Mouse (Mus musculus) layer of hippocampus, adult 11-12 months (tissue): ENCODE data around the gene Nrip1.
A peak's percentile ranks its signal among the peaks of the same experiment; 100 is the strongest.

ENCODE experiments used
- DNase-seq: peaks from one replicate; pipeline ENCODE4 v3.0.0; 2022; ENCODE audit warnings: low spot score

Gene Nrip1

GRCm38 (mm10) chr16:76372045-76372940, 1.3 kb downstream of the Nrip1 start:
- DNase-seq: peak; percentile 50

DNA sequence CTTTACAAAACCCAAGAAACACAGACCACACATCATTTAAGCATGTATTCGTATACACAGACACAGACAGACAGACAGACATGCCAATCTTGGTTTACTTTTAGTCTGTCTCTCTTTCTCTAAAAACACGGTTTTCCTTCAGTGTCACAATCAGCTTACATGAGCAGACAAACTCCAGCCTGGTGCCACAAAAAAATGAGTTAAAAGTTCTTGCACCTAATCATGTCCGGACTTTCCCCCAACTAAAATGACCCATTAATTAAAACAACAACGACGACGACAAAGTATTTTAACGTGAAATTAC, 2.1 kb downstream of the Nrip1 start:
- no peak for DNase-seq

DNA sequence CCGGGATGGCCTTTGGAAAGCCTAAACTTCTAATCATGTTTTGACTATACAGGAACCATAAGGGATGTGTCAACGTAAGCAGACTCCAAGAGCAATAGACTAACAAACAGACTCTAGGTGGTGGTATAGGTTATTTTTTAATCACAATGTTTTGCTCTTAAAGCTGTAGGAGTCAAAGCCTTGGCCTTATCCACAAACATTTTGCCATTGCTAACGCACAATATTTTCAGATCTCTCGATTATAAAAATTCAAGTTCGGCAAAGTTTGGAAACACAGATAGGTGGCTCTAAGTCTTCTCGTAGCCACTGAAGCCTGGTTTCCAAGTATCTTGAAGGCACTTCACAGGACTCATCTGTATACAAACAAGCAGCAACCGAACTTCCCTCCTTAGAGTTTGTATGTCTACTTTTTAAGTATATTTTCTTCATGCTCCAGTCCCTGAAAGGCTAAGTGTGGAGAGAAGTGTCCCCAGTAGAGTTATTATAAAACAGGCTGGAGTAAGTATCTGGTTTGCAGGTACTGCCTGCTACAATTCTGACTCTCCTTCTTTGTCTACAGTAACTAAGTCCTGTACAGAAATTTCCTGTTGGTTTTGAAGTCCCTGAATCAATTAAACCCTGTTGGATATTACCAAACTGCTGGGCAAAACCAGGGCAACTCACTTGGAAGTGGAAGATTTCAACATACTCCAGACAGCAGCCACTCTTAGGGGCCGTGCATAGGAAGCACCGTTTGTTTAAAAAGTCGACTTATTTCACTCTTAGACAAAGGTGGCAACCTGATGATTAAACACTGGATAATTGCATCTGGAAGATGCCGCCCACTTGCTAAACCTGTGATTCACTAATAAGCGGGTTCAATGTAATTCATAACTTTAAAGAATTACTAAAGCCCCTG, 2.7 kb downstream of the Nrip1 start:
- DNase-seq: no peak

DNA sequence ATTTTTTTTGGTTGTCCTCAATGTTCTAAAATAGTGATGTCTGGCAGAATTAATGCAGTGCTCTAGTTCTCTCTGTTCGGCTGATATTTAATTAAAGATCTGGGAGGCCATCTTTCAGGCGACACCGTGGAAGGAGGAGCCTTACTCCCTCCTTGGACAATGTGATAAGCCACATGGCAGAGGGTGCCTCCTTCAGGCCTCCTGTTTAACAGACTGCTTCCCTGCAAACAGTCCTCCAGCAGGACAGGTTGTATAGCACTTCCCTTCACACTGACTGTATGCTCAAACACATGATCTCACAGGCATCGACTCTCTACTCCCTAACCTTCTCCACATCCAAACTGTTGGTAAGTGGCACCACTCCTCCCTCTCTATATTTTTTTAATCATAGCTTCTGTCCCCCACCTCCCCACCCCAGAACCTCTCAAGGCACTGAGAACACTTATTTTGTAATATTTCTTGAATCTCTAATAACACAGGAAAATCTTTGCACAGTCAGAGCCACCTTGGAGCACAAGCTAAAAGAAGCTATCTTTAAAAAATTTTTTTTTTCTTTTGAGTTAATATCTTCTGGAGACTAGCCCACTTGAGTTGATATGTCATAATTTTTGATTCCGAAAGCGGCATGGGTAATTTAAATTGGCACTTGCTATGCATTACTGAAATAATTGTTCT, 3.4 kb downstream of the Nrip1 start:
- no peak for DNase-seq

DNA sequence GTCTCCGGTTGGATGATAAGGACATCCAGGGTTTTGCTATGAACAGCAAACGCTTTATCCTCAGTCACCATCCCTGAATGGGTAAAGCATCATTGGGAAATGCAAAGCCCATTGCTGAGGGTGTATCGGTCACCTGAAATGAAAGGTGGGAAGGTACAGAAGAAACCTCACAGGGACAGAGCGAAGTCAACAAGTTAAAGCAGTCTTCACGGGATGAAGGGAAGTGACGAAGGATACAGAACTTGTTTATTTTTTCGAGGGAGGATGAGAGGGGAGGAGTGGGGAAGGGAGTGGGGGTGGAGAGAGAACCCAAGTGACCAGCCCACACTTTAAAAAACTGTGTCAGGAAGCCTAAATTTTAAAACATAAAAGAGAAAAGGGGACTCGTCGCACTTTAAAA, 4.4 kb downstream of the Nrip1 start:
- no peak for DNase-seq

DNA sequence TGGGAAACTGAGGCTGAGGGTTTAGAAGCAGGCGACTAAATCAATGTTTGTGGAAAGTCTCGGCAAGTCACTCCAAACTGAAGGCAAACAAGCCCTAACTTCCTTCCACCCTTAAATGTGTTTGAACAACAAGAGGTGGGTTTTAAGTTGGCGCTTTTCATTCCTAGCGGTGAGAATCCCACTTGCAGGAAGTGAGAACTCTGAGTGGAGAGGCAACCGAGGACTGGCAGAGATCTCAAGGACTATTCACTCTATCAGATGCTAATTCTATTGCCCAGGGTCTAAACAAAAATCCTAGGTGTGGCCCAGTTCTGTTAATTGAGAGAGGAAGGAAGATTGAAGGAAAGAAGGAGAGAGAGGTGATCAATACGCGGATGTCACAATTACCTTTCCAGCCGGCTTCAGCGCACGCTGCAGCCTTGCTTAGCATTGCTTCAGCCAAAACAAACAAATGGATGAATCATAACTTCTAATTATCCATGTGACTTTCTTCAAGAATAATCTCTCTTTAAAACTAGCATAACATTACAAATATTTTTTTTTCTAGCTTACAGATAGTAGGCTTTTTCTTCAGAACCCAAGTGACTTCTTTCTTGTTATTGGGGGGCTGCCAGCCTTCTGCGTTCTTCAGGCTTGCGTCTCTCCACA, 6.2 kb downstream of the Nrip1 start:
- no peak for DNase-seq

GRCm38 (mm10) chr16:76365790-76366406, 7.7 kb downstream of the Nrip1 start:
- no peak for DNase-seq

DNA sequence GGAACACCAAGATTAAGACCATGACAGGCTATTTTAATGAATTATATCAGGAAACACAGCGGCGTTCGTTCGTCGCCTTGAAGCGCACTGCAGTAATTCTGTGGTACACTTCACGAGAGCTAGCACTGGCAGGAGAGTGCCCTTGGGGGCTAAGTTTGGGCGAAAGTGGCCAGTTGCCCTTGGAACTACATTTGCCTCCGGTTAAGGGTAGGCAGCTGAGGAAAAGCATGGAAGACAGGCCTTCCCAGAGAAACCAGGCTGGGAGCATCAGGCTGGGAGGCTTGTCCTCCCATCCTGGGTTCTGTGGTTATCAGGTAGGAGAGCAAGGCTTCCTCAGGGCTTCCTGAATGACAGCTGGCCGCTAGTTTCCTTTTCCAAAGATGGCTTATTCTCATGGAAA, 8.4 kb downstream of the Nrip1 start:
- DNase-seq: no peak

DNA sequence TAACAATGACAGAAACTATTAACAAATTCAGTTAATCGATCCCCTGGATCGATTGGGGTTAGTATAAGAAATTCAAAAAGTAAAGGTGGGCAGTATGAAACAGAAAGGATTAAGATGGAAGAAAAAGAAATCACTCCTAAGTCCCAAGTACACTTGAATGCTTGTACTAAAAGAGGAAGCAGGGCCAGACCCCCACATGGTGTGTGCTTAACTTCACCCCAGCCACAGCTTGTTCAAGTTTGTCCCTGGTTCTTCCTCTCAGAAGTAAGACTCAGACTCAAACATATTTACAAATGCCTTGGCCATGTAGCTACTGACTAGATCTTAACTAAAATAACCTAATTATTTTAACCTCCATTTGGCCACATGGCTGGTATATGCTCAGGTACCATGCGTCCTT, 10.0 kb downstream of the Nrip1 start:
- no peak for DNase-seq

DNA sequence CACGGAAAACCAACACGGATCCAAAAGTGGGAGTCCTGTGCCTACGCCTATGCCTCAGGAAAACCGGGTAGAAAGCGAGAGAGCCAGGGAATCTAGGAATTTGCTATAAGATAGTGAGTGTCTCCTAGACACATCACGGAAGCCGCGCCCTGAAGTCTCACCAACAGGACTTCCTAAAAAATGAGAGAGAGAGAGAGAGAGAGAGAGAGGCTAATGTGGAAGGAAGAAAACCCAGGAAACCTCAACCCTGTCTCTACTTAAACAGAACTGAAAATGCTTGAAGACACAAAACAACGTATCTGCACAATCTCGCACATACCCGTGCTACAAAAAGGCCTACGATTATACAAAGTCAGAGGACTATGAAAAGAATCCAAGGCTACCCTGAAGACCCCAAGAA, 10.6 kb downstream of the Nrip1 start:
- DNase-seq: no peak

- no peak for DNase-seq
Observed at GRCm38 (mm10) chr16:76360441-76360840, 13.2 kb downstream of the Nrip1 start.

DNA sequence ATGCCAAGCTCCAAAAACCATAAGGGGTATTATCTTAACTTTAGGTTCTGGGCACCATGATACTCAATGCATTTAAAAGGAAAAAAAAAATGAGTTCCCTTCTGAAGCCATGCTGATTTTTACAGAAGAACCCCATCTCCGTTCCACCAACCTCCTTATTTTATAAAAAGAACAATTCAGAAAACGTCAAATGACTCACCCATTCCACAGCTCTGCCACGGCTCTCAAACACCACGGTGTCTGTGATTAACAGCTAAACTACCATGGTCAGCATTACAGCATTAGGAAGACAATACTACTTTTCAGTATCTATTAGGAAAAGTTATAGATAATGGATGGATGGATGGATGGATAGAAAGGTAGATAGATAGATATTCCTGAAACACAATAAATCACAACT, 14.9 kb downstream of the Nrip1 start:
- no peak for DNase-seq

DNA sequence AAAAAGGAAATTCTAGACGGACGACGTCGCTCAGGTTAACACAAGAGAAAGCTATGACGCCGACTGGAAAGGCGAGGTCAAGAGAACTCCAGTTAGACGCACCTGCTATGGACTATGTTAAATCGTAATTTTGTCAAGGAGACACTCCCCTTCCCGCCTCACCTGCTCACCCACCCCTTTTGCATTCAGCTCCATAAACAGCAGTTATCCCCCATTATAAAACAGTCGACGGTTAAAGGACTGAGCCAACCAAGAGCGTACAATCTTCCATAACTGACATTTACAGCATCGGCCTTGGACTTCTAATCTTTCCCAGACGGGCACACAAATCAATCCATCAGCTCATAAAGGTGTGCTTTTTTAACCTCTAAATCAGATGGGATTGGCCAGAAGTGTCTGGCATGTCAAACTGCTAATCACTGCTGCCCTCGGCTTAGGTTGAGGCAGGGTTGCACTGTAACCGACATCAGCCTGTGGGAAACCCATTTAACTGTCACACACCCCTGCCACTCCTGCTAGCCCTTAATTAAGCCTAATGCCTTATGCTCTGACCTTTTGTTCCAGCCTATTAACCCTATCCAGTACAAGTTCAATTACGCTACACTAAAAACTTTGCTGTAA, 15.4 kb downstream of the Nrip1 start:
- no peak for DNase-seq

DNA sequence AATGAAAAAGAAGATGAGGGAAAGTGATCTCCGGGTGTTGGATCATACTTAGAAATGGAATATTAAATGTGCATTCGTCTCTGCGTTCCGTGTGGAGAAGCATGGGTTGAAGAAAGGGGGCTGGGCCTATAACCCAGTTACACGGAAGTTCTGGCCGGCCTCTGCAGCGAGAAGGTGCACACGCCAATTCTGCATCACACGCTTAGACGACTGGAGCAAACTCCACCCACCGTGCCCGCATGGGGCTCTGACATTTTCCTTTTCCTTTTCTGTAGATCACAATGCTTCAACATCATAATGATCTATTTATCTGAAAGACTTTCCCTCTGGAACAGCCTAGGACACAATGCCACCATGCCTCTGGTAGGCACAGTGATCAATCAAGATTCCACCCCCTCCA, 16.5 kb downstream of the Nrip1 start:
- DNase-seq: no peak

DNA sequence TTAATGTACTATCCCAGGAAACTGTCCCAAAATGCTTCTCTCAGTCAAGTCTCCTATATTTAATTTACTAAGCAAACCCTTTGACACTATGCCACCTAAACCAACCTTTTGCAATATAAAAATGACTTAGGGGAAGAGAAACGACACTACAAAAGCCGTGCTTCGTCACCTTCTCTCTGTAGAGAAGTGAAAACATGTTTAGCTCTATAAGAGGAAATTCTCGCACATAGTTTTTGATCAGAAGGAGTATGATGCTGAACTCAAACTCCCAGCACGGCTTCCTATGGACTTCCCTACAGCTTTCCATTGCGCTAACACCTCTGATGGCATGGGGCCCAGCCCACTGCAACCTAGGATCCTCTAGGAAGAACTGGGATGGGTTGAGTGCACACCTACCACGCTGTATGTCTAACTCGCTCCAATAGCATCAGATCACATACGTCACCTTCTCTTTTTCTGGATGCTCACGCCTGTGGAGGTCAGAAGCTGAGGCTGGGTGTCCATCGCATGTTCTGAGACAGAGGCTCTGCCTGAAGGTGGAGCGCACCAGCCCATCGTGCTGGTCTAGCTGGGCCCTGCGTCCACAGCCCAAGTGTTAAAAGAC, 17.6 kb downstream of the Nrip1 start:
- DNase-seq: no peak

DNA sequence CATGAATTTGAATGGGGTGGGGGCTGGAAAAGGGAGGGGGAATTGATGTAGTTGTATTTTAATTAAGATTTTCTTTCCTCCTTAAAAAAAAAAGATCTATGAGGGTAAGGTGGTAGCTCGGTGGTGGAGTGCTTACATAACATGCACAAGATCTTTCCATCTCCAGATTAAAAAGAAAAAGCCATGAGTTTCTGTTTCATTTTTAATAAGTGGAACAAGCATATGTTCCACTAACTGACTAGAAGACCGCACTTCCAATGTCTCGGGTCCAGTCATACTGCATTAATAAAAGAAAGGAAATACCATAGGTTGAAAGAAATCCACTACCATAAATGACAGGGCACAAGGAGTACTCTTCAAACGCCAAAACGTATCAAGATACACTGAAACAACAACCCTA, 18.4 kb downstream of the Nrip1 start:
- no peak for DNase-seq

DNA sequence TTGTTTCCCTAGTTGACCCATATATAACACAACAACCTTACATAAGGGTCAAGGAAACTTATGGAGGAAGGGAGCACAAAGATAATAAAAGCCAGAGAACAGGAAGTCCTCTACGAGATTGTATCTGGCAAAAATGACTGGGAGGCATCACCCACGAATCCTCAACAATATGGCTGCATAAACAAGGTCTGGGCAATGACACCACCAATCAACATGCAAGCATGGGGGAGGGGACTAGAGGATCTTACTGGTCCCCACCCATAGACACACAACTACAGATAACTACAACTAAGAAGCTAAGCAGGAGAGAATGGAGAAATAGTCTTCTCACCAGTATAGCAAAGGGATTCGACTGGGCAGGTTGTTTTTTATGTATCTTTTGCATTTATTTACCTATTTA, 18.8 kb downstream of the Nrip1 start:
- DNase-seq: no peak

DNA sequence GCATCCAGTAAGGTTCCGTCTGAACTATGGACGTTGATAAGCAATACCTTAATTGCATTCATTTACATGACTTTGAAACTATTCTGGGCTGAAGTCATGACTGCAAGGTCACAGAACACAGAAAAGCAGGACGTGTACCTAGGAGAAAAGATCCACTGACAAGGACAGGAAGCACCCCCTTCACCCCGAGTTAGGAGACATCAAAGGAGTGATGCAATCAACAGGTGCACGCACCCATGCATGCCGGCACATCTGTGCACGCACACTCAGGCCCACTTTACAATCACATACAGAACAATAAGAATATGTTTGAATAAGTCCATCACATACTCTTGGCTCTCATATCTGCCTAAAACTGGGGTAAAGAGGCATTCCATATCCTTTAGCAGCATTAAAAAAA, 19.3 kb downstream of the Nrip1 start:
- no peak for DNase-seq

GRCm38 (mm10) chr16:76350922-76351321, 22.7 kb downstream of the Nrip1 start:
- no peak for DNase-seq

DNA sequence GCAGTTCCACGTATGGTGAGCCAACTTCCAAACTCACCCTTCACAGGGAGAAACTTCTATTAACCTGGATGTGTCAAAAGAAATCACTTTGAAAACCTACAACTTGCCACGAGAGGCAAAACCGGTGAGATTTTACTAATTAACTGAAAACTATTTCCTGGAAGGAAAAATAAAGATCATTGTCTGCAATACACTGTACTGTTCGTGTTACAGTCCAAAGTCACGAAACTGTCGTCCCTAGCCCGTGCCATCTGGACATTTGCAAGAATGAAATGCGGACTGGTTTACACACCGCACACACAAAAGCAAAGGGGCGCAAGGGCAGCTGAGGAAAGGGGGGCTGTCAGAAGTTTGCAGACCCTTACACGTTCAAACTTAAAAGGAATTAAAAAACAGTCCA, 24.6 kb downstream of the Nrip1 start:
- no peak for DNase-seq
